Mouse (Mus musculus): ENCODE results near the gene Sirt4.

Sirt4 gene

GRCm38 (mm10) chr5:115434853-115435754, 49.4 kb downstream of the Sirt4 start:
- DNase-seq (ENCODE audit: low spot score): no peak

GRCm38 (mm10) chr5:115434280-115434852, 50.2 kb downstream of the Sirt4 start:
- no peak for DNase-seq (ENCODE audit: low spot score)

- DNase-seq (ENCODE audit: low spot score): no peak
These were observed 51.3 kb downstream of the Sirt4 start for GRCm38 (mm10) chr5:115433191-115433590.

GRCm38 (mm10) chr5:115432395-115432794, 52.1 kb downstream of the Sirt4 start:
- no peak for DNase-seq (ENCODE audit: low spot score)

GRCm38 (mm10) chr5:115431898-115432259, 52.6 kb downstream of the Sirt4 start:
- no peak for DNase-seq (ENCODE audit: low spot score)

- no peak for DNase-seq (ENCODE audit: low spot score)
These were observed 53.2 kb downstream of the Sirt4 start for GRCm38 (mm10) chr5:115431061-115431897.

- no peak for DNase-seq (ENCODE audit: low spot score)
These were observed 54.2 kb downstream of the Sirt4 start for GRCm38 (mm10) chr5:115430187-115430960.

- no peak for DNase-seq (ENCODE audit: low spot score)
These were observed 55.0 kb downstream of the Sirt4 start, which contains the start of gene Msi1 for GRCm38 (mm10) chr5:115429359-115430186. Gene Msi1, plus strand, starts transcription at chr5:115429599.

GRCm38 (mm10) chr5:115428831-115429358, 55.6 kb downstream of the Sirt4 start:
- DNase-seq (ENCODE audit: low spot score): no peak

Measured in urinary bladder, postnatal 25 days (tissue).